Mouse (Mus musculus) small intestine, adult 2 months (tissue): Measurements from ENCODE around the gene Cyp24a1.

Experiments used
- CTCF ChIP-seq: fragments of 200-500 bp; IDR thresholded peaks from 2 replicates; pipeline ENCODE4 v1.5.1; 2012; ENCODE audit warnings: low read depth, mild to moderate bottlenecking, control low read depth, inconsistent platforms, low read length, moderate library complexity, mixed read lengths; ENCODE audit not compliant: insufficient replicate concordance, insufficient read length; ENCODE audit errors: extremely low read depth
- POLR2A ChIP-seq: fragments of 200-500 bp; IDR thresholded peaks from 2 replicates; pipeline ENCODE4 v1.6.1; 2012; ENCODE audit warnings: low read depth, mild to moderate bottlenecking, control low read depth, inconsistent platforms, low read length, moderate library complexity

DNA sequence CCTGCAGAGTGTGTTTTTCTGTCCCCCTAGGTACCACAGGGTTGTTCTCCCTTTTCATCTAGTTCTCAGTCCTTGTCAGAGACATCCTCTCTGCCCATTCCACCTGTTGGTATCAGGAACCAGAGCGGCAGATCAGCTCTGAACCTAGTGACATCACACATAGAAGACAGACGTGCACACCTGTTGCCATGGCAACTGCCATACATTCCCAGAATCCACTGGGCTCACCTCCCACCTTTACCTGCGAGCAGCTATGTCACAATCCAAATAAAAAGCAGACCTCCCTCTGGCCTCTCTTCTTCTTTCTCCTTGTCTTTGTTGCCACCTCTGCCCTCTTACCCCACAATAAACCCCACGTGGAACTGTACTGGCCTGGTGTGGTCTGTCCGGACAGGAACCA lies 26.4 kb downstream of the Cyp24a1 start:
- no peak for TF ChIP-seq POLR2A
- TF ChIP-seq CTCF = no peak
